Mouse (Mus musculus): ENCODE measurements around the gene Dusp9. TPM values are rescaled to one million over a fixed set of nuclear protein-coding genes. Genes with fewer than 3 reads are reported as not detected.

The Dusp9 gene
- polyA plus RNA-seq (2012), result 0.94 and 1.2 TPM in 2 replicates

DNA sequence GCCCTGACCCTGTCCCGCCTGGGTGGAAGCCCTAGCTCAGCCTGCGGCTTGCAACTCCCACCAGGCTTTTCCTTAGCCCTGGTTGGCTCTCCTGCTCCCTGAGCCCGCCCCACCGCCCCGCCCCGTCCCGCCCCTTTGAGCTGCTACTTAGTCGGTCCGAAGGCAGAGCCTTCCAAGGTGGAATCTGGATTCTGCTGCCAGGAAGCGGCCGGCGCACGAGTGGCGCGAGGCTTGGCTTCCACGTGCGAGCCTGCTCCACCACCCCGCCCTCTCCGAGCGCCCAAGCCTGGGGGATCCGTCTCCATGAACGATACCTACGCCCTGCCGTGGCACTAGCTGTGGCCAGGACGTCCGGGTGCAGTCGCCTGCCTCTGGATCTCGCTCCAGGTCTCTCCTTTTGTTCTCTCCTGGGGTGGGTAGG lies at the start of gene Dusp9:
TSS of gene Dusp9 (plus strand) at position 165 of the 421 bp plus-strand sequence.

DNA sequence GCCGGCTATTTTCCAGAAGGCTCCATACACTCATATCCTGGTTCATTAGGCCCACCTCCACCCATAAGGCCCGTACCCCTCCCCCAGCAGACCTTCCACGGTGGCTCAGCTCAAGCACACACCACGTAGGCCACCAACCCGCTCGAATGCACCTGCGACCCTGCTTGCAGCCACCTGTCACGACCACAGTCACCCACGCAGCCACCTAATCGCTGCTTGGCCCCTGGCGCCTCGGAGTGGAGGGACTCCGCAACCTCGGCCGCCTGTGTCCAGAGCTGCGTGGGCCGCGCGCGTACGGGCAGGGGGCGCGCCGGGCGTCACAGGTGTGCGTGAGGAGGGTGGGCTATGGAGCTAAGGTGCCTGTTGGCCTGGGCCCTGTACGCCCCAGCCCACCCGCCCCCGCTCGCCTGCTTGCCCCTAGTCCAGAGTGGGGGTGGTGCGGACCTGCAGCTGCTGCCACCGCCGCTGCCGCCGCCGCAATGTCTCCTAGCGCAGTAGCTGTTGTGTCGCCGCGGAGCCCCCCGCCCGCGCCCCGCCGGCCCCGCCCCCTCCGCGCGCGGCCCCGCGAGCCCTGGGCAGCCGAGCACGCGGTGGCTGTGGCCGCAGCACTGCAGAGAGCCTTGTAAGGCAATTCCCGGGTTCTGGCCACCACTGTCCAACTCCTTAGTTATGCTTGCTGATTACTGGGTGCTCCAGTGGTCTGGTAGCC lies 20.5 kb downstream of the Dusp9 start, which contains the start of gene Pnck:
TSS of gene Pnck (minus strand) at position 543 of the 709 bp plus-strand sequence.

DNA sequence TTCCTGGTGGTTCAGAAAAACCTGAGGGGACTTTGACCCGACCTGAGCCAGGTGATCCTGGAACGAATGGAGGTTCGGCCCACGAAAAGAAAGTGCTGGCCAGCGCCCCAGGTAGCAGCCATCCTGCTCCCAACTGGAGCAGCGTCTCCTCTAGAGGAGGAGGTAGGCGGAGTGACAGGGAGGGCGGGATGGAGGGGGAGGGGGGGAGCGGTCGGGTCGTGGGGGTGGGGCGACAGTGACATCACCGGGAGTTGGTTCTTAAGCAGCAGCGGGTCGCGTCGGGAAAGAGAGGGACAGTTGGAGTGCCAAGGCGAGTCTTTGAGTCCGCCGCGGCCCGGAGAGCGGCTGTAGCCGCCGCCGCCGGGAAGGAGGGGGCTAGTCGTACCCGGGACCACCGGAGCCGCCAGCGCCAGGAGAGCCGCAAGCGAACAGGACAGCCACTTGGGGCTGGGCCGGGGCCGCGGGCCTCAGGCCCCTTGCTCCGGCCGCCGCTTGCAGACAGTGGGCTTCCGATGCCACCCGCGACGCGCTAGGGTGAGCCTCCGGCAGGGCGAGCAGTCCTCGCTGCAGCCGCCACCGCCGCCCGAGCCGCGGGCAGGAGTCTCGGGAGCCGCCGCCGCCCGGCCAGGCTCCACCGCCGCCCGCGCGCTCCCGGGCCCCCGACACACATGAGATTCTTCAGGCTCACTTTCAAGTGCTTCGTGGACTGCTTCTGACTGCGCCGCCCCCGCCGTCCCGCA lies 33.8 kb downstream of the Dusp9 start, which contains the start of gene Slc6a8:
TSS of gene Slc6a8 (plus strand) at position 272 of the 740 bp plus-strand sequence.

Other genes with a start within 250 kb of the Dusp9 start
- gene Gm18336, start 240.7 kb upstream of the Dusp9 start, polyA plus RNA-seq (2012), result 0.06 TPM in 1 of 2 replicates, not detected in the other
- gene Zfp92, start 228.3 kb upstream of the Dusp9 start, polyA plus RNA-seq (2012), result 0.02 TPM in 1 of 2 replicates, not detected in the other
- gene Trex2, start 204.1 kb upstream of the Dusp9 start, polyA plus RNA-seq (2012), result not detected in 2 replicates
- gene Haus7, start 180.4 kb upstream of the Dusp9 start, polyA plus RNA-seq (2012), result 4.3 and 6.6 TPM in 2 replicates
- gene Bgn, start 155.8 kb upstream of the Dusp9 start, polyA plus RNA-seq (2012), result 0.44 and 0.81 TPM in 2 replicates
- not detected in 2 replicates for gene Atp2b3, start 136.3 kb upstream of the Dusp9 start, polyA plus RNA-seq (2012)
- 1.8 and 2.5 TPM in 2 replicates for gene Pnck, start 20.7 kb downstream of the Dusp9 start, polyA plus RNA-seq (2012)
- gene Slc6a8, start 33.7 kb downstream of the Dusp9 start, polyA plus RNA-seq (2012), result 1.2 and 1.5 TPM in 2 replicates
- 24.4 and 24.8 TPM in 2 replicates for gene Bcap31, start 76.8 kb downstream of the Dusp9 start, polyA plus RNA-seq (2012)
- gene Abcd1, start 77.2 kb downstream of the Dusp9 start, polyA plus RNA-seq (2012), result 52.2 and 64.9 TPM in 2 replicates
- 0.05 and 0.28 TPM in 2 replicates for gene Plxnb3, start 117.7 kb downstream of the Dusp9 start, polyA plus RNA-seq (2012)
- gene Srpk3, start 135.0 kb downstream of the Dusp9 start, polyA plus RNA-seq (2012), result 0.09 and 0.21 TPM in 2 replicates
- 32.7 and 38.6 TPM in 2 replicates for gene Idh3g, start 147.5 kb downstream of the Dusp9 start, polyA plus RNA-seq (2012)
- 25.8 and 39.7 TPM in 2 replicates for gene Ssr4, start 147.6 kb downstream of the Dusp9 start, polyA plus RNA-seq (2012)
- 0.97 and 1.5 TPM in 2 replicates for gene Pdzd4, start 185.6 kb downstream of the Dusp9 start, polyA plus RNA-seq (2012)

Measured in megakaryocyte-erythroid progenitor cell, adult 5 weeks (primary cell).